Mouse (Mus musculus) hindbrain, embryonic 14.5 days (tissue): ENCODE measurements around the gene Ttll3. TPM values are rescaled to one million over a fixed set of nuclear protein-coding genes. Genes with fewer than 3 reads are reported as not detected.

Source experiments
- ATAC-seq: fragments of 200-750 bp; cut with Nextera tagmentation; 2 replicates; pipeline ENCODE4 v1.8.0; 2017; ENCODE audit warnings: moderate number of reproducible peaks, mild to moderate bottlenecking, moderate TSS enrichment, moderate library complexity; ENCODE audit not compliant: low FRiP score
- DNase-seq: peaks from one replicate; pipeline ENCODE4 v3.0.0-alpha.2; 2015; ENCODE audit warnings: low spot score
- H3K27ac ChIP-seq: fragments of 300-500 bp; sonication (generic); 2 replicates; pipeline ENCODE4 v1.5.1; 2014; ENCODE audit warnings: mild to moderate bottlenecking, moderate library complexity
- H3K27me3 ChIP-seq: fragments of 300-500 bp; sonication (generic); 2 replicates; pipeline ENCODE4 v1.6.1; 2014; ENCODE audit warnings: mild to moderate bottlenecking, low read length, mixed read lengths; ENCODE audit not compliant: control insufficient read depth, insufficient read depth
- H3K36me3 ChIP-seq: fragments of 300-500 bp; sonication (generic); replicated peaks from 2 replicates; pipeline ENCODE4 v1.6.1; 2014; ENCODE audit not compliant: control insufficient read depth, insufficient read depth
- H3K4me1 ChIP-seq: fragments of 300-500 bp; sonication (generic); replicated peaks from 2 replicates; pipeline ENCODE4 v1.6.1; 2014; ENCODE audit warnings: antibody characterized with exemption, low read length, mixed read lengths; ENCODE audit not compliant: control insufficient read depth, insufficient read depth
- H3K4me2 ChIP-seq: fragments of 300-500 bp; sonication (generic); replicated peaks from 2 replicates; pipeline ENCODE4 v1.6.1; 2014; ENCODE audit warnings: mild to moderate bottlenecking, moderate library complexity
- H3K4me3 ChIP-seq: fragments of 300-500 bp; sonication (generic); replicated peaks from 2 replicates; pipeline ENCODE4 v1.5.1; 2014; ENCODE audit warnings: mild to moderate bottlenecking, low read length
- H3K9ac ChIP-seq: fragments of 300-500 bp; sonication (generic); 2 replicates; pipeline ENCODE4 v1.6.1; 2014
- H3K9me3 ChIP-seq: fragments of 300-500 bp; sonication (generic); 2 replicates; pipeline ENCODE4 v1.6.1; 2016; ENCODE audit warnings: low read length; ENCODE audit not compliant: control insufficient read depth
- WGBS: fragments of 180-500 bp; shearing (Covaris S2); extraction: QIAGEN DNeasy Blood & Tissue Kit; methylation state at CpG from one replicate; pipeline ENCODE4 v1.1.7; 2014; 5-methylcytosine and 5-hydroxymethylcytosine counted together
- polyA plus RNA-seq: library from polyadenylated mRNA; unstranded; fragments of >200 nt; fragmentation: Nextera tagmentation; extraction: Ambion mirVana; gene quantifications from 2 replicates; pipeline ENCODE4 v1.2.1, GENCODE M21; 2014

Ttll3 gene
- 7.0 and 8.1 TPM in 2 replicates for polyA plus RNA-seq

- peaks cover 9% of the 10 kb centered on the region; the same call in 1 of the 2 replicates for H3K4me1 ChIP-seq
- no peak within 1 kb of the TSS for H3K4me2 ChIP-seq
- 78% methylated on average over 8 of the region's 8 CpGs for WGBS
- H3K9ac ChIP-seq = no peak within 1 kb of the TSS
- no peaks in the 10 kb centered on the region for H3K9me3 ChIP-seq
- no peak within 1 kb of the TSS for H3K4me3 ChIP-seq
- no peak within 1 kb of the TSS for H3K27ac ChIP-seq
- H3K36me3 ChIP-seq = peaks cover 71% of the 10 kb centered on the region
- DNase-seq (no peak), ATAC-seq (no peak)
- H3K27me3 ChIP-seq = no peaks in the 10 kb centered on the region
Measured at GRCm38 (mm10) chr6:113388960-113389359, at the start of gene Ttll3. Gene Ttll3, plus strand, starts transcription at chr6:113389260.

DNA sequence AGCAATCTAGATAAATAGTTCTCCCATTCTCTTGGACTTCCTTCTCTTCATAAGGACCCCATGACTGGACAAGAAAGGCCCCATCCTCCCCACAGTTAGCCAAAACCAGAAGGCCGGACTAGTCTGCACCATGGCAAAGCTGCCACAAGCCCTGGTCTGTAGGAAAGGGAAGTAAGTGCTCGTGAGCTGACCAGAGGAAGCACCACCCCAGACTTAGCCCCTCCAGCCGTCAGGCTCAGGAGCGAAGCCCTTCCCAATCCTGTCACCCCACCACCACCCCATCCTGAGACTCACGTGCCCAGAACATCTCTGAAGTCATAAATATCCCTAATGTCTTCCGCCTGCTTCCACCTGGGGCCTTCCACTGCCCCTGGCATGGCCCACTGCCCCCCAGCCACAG is 47.5 kb upstream of the Ttll3 start:
- Histone ChIP-seq H3K27me3 (no peaks in the 10 kb centered on the region), H3K9ac (no peak overlapping the region), H3K4me2 (peak overlapping the region; percentile 75), H3K9me3 (no peaks in the 10 kb centered on the region), H3K36me3 (peaks cover 41% of the 10 kb centered on the region), H3K4me1 (peaks cover 31% of the 10 kb centered on the region), H3K27ac (no peak overlapping the region), H3K4me3 (no peak overlapping the region)
- DNase-seq = no peak
- WGBS = 89% methylated on average over 6 of the region's 6 CpGs
- no peak for ATAC-seq

DNA sequence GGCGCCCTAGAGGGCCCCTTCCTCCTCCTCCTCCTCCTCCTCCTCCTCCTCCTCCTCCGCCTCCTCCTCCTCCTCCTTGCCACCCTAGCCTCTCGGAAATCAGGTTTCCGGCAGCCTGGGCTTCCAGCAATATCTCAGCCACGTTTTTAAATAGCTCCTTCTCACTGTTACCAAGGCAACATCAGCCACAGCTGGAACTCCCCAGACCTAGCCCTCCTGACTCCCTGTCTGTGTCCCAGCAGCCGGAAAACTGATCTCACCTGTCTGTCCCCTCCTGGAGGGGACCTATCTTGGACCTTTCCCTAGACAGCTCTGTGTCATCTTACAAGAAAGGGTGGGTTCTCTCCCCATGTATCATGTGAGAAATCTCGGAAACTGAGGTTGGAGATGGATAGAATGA is 46.8 kb upstream of the Ttll3 start:
- DNase-seq = no peak
- peaks cover 31% of the 10 kb centered on the region for H3K4me1 ChIP-seq

DNA sequence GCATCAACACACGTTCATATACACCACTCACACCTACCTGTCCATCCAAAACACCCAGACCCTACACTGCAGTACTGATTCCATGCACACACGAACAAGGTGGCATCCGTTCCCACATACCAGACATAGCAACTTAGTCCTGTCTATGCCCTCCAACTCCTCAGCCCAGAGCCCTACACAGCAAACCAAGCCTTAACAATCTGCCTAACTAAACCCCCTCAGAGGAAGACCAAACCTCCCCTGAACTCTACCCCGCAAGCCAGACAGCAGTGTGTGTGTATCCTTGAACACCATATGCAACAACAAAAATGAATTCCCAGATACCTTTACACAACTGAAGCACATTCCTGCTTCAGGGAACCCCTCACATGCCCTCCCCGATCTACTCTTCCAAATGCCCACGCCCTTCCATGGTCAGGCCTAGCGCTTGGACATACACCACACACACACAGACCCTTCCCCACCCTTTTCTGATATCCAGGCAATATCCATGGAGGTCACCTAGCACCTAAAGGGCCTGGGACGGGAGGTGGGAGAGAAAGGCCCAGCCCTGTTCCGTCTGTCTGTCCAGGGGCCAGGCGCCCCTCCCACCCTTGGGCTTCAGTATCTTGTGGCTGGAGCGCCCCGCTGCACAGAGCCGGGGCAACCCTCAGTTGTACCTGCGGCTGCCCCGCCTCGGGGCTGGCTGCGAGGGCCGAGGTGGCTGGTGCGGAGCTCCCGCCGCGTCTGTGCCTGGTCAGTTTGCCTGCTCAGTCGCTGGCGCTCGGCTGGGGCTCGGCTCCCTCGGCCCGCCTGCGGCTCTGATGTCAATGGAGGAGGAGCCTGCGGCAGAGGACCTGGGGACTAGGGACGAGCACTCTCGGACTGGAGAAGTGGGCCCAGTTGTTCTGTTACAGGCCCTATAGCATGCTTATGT is 45.6 kb upstream of the Ttll3 start, which contains the start of gene Camk1:
Camk1 (minus strand) TSS at position 808 of the 916 bp plus-strand sequence.
- Histone ChIP-seq H3K4me2 (peak within 1 kb of the TSS; percentile 75), H3K9ac (peak within 1 kb of the TSS; percentile 82), H3K4me3 (peak within 1 kb of the TSS; percentile 54), H3K36me3 (peaks cover 25% of the 10 kb centered on the region), H3K27me3 (no peaks in the 10 kb centered on the region), H3K4me1 (peaks cover 31% of the 10 kb centered on the region), H3K9me3 (no peaks in the 10 kb centered on the region), H3K27ac (peak within 1 kb of the TSS; percentile 29)
- whole genome bisulfite sequencing = 16% methylated on average over 32 of the region's 32 CpGs
- ATAC-seq = peak; percentile 79
- DNase-seq = peak; percentile 62

More for the DNA sequence above, 46.8 kb upstream of the Ttll3 start:
- H3K9ac ChIP-seq = peak overlapping the region; percentile 82; the same call in 1 of the 2 replicates
- peaks cover 36% of the 10 kb centered on the region for H3K36me3 ChIP-seq
- no peak overlapping the region for H3K27ac ChIP-seq
- H3K9me3 ChIP-seq = no peaks in the 10 kb centered on the region
- H3K4me2 ChIP-seq = peak overlapping the region; percentile 75
- 42% methylated on average over 5 of the region's 7 CpGs for WGBS
- H3K27me3 ChIP-seq = no peaks in the 10 kb centered on the region
- H3K4me3 ChIP-seq = peak overlapping the region; percentile 54
- ATAC-seq = no peak

- ATAC-seq (no peak), DNase-seq (no peak)
- Histone ChIP-seq H3K4me1 (peaks cover 31% of the 10 kb centered on the region), H3K9me3 (no peaks in the 10 kb centered on the region), H3K4me2 (peak overlapping the region; percentile 75), H3K27ac (no peak overlapping the region; the same call in 1 of the 2 replicates), H3K4me3 (no peak overlapping the region), H3K9ac (peak overlapping the region; percentile 82; the same call in 1 of the 2 replicates), H3K27me3 (no peaks in the 10 kb centered on the region), H3K36me3 (peaks cover 16% of the 10 kb centered on the region)
- 53% methylated on average over 2 of the region's 2 CpGs for WGBS
Measured at GRCm38 (mm10) chr6:113344321-113344720, 44.7 kb upstream of the Ttll3 start.

DNA sequence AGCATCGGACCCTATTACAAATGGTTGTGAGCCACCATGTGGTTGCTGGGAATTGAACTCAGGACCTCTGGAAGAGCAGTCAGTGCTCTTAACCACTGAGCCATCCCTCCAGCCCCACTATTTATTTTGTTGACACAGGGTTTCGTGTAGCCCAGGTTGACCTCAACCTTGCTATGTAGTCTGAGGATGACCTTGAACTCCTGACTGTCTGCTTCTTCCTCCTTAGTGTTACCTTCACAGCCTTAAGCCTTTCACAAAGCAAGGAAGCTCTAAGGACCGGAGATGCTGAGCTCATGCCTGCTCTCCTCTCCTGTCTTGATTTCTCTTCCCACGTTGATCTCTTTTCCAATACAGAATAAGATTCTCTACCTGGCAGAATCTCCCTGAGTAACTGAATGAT is 42.2 kb upstream of the Ttll3 start:
- no peaks in the 10 kb centered on the region for H3K27me3 ChIP-seq
- H3K9me3 ChIP-seq = no peaks in the 10 kb centered on the region
- H3K4me2 ChIP-seq = no peak overlapping the region
- ATAC-seq (no peak), DNase-seq (no peak)
- no peaks in the 10 kb centered on the region for H3K36me3 ChIP-seq
- H3K27ac ChIP-seq = no peak overlapping the region
- 84% methylated on average over 4 of the region's 4 CpGs for WGBS
- peaks cover 26% of the 10 kb centered on the region for H3K4me1 ChIP-seq
- no peak overlapping the region for H3K4me3 ChIP-seq
- no peak overlapping the region for H3K9ac ChIP-seq

DNA sequence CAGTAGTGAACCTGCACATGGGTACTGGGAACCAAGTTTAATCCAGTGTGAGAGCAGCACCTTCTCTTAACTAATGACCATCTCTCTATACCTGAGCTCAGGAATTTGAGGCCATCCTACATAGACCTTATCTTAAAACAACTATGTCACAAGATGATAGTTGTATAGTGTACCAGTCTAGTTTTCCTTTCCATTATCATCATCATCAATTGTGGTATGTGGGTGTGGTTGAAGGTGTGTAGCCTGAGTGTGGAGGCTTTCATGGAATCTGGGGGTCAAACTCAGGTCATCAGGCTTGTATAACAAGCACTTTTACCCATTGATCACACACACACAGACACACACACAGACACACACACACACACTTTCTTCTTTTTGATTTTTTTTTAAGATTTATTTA is 38.5 kb upstream of the Ttll3 start:
- ATAC-seq = no peak
- Histone ChIP-seq H3K27ac (no peak overlapping the region), H3K36me3 (no peaks in the 10 kb centered on the region), H3K4me3 (no peak overlapping the region), H3K27me3 (no peaks in the 10 kb centered on the region), H3K9me3 (no peaks in the 10 kb centered on the region), H3K4me2 (no peak overlapping the region), H3K4me1 (no peaks in the 10 kb centered on the region), H3K9ac (no peak overlapping the region)
- DNase-seq = no peak

DNA sequence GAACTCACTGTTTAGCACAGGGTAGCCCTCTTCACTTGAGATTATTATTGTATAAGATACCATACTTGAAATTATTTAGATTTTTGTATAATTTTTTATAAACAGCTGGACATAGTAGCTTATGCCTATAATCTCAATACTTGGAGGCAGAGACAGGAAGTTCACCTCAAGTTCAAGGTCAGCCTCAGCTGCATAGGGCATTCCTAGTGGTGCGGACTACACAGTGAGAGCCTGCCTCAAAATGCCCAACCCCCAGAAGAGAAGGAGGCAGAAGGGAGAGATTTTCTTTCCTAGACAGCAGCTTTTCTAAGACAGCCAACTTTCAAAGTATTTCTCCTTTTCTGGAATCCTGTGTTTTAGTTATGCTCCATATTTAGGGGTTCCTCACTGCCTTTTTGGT is 37.9 kb upstream of the Ttll3 start:
- Histone ChIP-seq H3K4me2 (no peak overlapping the region), H3K36me3 (no peaks in the 10 kb centered on the region), H3K9ac (no peak overlapping the region), H3K27me3 (no peaks in the 10 kb centered on the region), H3K27ac (no peak overlapping the region), H3K4me3 (no peak overlapping the region), H3K9me3 (no peaks in the 10 kb centered on the region), H3K4me1 (no peaks in the 10 kb centered on the region)
- DNase-seq (no peak), ATAC-seq (no peak)
- WGBS = 100% methylated on average over 1 of the region's 1 CpGs

DNA sequence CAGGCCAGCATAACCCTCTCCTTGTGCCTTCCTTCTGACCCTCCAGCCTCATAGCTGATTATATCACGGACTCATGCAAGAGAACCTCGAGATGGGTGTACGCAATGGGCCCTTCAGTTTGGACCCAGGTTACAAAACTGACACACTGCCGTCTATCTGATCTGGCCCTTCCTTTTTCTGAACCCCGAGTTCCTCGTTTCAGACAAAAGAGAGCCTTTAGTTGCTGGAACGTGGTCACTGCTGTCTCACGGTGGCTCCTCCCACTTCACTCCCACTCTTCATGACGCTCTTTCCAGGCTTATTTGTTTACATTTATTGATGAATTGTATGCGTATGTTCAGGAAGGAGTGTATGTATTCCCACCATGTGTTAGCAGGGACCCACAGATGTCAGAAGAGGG is 37.4 kb upstream of the Ttll3 start:
- H3K9ac ChIP-seq = no peak overlapping the region
- no peak for DNase-seq
- 62% methylated on average over 10 of the region's 10 CpGs for WGBS

More for the DNA sequence above, 37.4 kb upstream of the Ttll3 start:
- no peaks in the 10 kb centered on the region for H3K4me1 ChIP-seq
- no peak overlapping the region for H3K4me3 ChIP-seq
- H3K36me3 ChIP-seq = no peaks in the 10 kb centered on the region
- no peak for ATAC-seq
- no peak overlapping the region for H3K4me2 ChIP-seq
- no peaks in the 10 kb centered on the region for H3K27me3 ChIP-seq
- H3K27ac ChIP-seq = no peak overlapping the region
- H3K9me3 ChIP-seq = no peaks in the 10 kb centered on the region
